Mouse (Mus musculus) forebrain, embryonic 12.5 days (tissue): Measurements from ENCODE around the gene Gm10964. TPM values are rescaled to one million over a fixed set of nuclear protein-coding genes. Genes with fewer than 3 reads are reported as not detected.
A peak's percentile ranks its signal among the peaks of the same experiment; 100 is the strongest.

Source experiments
- ATAC-seq: fragments of 200-750 bp; cut with Nextera tagmentation; 2 replicates; pipeline ENCODE4 v1.8.0; 2017; ENCODE audit warnings: moderate TSS enrichment; ENCODE audit not compliant: low FRiP score
- H3K27ac ChIP-seq: fragments of 300-500 bp; sonication (generic); 2 replicates; pipeline ENCODE4 v1.5.1; 2016; ENCODE audit warnings: mild to moderate bottlenecking
- H3K27me3 ChIP-seq: fragments of 300-500 bp; sonication (generic); 2 replicates; pipeline ENCODE4 v1.6.1; 2016; ENCODE audit warnings: mild to moderate bottlenecking
- H3K36me3 ChIP-seq: fragments of 300-500 bp; sonication (generic); replicated peaks from 2 replicates; pipeline ENCODE4 v1.6.1; 2016; ENCODE audit warnings: mild to moderate bottlenecking
- H3K4me1 ChIP-seq: fragments of 300-500 bp; sonication (generic); 2 replicates; pipeline ENCODE4 v1.6.1; 2016
- H3K4me2 ChIP-seq: fragments of 300-500 bp; sonication (generic); 2 replicates; pipeline ENCODE4 v1.6.1; 2016; ENCODE audit warnings: mild to moderate bottlenecking, moderate library complexity
- H3K4me3 ChIP-seq: fragments of 300-500 bp; sonication (generic); replicated peaks from 2 replicates; pipeline ENCODE4 v1.5.1; 2016; ENCODE audit warnings: mild to moderate bottlenecking
- H3K9ac ChIP-seq: fragments of 300-500 bp; sonication (generic); 2 replicates; pipeline ENCODE4 v1.6.1; 2016; ENCODE audit warnings: mild to moderate bottlenecking
- H3K9me3 ChIP-seq: fragments of 300-500 bp; sonication (generic); 2 replicates; pipeline ENCODE4 v1.6.1; 2016
- WGBS: fragments of 180-500 bp; shearing (Covaris S2); methylation state at CpG from one replicate; pipeline ENCODE4 v1.1.7; 2016; 5-methylcytosine and 5-hydroxymethylcytosine counted together
- polyA plus RNA-seq: library from polyadenylated mRNA; unstranded; fragments of >200 nt; fragmentation: Nextera tagmentation; extraction: Ambion mirVana; gene quantifications from 2 replicates; pipeline ENCODE4 v1.2.1, GENCODE M21; 2016

The Gm10964 gene
- polyA plus RNA-seq, 1 experiment from 2014 or later = not detected

DNA sequence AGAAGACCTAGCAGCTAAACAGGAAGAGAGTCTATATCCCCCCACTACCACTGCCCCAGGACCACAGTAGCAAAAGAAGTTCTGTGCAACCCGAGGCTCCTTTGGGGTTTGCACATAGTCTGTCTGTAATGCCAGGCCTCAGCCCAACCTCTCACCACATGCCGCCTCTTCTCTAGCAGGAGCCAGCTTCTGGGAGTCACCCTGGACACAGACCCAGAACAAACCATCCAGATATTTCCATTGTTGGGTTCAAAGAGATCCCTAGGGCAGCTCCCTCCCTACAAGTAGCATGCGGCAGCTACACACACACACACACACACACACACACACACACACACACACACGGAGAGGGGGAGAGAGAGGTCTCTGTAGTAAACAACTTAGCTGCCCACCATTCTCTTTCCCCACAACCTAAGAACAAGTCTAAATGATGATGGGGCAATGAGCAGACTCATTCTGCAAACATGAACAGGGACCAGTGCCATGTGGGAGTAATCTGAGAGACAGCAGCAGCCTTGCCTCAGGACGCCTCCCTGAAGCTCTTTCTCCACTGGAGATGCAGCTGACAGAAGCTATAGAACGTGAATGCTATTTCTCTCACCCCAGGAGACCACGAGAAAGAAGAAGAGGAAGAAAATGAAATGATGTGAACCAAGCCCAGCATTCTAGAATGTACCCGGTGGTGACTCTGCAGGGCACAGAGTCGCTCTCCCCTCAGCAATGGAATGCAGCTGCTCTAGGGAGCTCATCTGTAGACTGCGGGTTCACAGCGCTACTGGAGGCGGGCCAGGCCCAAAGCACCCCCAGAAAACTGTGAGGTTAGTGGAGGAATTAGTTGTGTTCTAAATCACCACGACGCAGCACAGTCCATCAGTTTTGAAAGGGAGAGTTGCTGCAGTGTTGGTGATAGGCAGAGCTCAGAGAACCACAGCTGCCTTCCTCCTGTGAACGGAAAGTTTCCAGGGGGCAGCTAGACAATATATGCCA lies 22.1 kb upstream of the Gm10964 start:
- ATAC-seq = no peak
- WGBS = 58% methylated on average over 14 of the region's 15 CpGs
- no peak overlapping the region for H3K27ac ChIP-seq

DNA sequence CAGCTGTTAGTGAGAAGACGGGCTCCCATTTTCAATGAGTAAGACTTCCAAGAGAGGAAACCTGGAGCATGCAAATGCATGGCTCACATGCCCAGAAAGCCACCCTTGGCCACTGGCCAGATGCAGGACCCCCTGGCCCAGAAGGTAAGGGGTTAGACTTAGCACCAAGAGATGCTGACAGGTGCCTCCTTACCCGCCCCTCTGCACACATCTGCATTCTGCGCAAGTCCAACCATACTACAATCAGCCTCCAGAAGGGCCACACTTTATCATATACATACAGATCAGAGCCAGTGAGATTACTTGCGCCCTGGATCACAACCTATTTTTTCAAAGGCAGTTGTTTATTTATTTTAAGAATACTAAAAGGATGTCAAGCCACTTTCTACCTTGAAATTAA lies 20.4 kb upstream of the Gm10964 start:
- H3K9me3 ChIP-seq = no peaks in the 10 kb centered on the region
- H3K9ac ChIP-seq = no peak overlapping the region
- no peak overlapping the region for H3K27ac ChIP-seq
- 92% methylated on average over 4 of the region's 4 CpGs for WGBS
- no peak for ATAC-seq
- no peaks in the 10 kb centered on the region for H3K36me3 ChIP-seq
- peaks cover 13% of the 10 kb centered on the region for H3K4me1 ChIP-seq
- H3K4me3 ChIP-seq = no peak overlapping the region
- no peaks in the 10 kb centered on the region; the same call in none of the 2 replicates for H3K27me3 ChIP-seq
- H3K4me2 ChIP-seq = no peak overlapping the region

More for the DNA sequence above, 22.1 kb upstream of the Gm10964 start:
- Histone ChIP-seq H3K36me3 (no peaks in the 10 kb centered on the region), H3K27me3 (no peaks in the 10 kb centered on the region; the same call in 1 of the 2 replicates), H3K4me1 (peaks cover 13% of the 10 kb centered on the region), H3K9me3 (no peaks in the 10 kb centered on the region), H3K9ac (no peak overlapping the region), H3K4me3 (no peak overlapping the region), H3K4me2 (no peak overlapping the region)

DNA sequence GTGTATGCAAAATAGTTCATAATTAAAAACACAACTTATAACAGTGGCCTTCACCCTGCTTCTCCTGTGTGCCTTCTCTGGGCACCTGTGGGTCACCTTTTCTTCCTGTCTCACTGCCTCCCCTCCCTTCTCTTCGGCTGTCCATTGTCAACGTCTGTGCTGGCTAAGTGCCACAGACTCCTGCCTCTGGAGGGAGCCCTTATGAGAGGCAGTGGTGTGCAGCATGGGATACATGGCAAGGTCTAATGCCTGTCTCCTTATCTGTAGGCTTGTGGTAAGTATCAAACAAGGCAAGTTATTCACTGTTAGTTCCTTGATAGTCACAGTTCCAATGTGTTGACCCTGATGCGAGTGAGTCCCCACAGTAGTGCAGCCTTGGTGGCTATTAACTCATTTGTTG lies 15.0 kb upstream of the Gm10964 start:
- no peaks in the 10 kb centered on the region for H3K4me1 ChIP-seq
- no peaks in the 10 kb centered on the region for H3K36me3 ChIP-seq
- ATAC-seq = no peak
- H3K4me2 ChIP-seq = no peak overlapping the region
- H3K4me3 ChIP-seq = no peak overlapping the region
- 72% methylated on average over 3 of the region's 3 CpGs for WGBS
- H3K9me3 ChIP-seq = no peaks in the 10 kb centered on the region
- no peaks in the 10 kb centered on the region; the same call in 1 of the 2 replicates for H3K27me3 ChIP-seq
- H3K27ac ChIP-seq = no peak overlapping the region
- H3K9ac ChIP-seq = no peak overlapping the region

DNA sequence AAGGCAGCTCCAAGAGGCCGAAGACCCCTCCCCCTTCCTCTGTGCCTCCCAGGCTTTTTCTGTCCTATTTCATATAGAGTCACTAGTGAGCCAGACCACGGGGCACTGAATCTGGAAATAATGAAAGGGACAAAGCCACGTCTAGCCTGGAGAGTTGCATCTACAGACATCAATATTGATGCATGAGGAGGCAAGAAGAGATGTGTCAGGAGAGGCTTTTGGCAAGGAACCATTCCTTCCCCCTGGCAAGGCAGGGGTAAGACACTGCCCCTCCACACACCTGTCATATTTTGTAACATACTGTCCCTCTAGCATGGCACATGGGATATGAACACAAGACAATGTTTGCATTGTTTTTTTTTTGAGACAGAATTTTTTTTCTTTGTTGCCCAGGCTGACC lies 12.5 kb upstream of the Gm10964 start:
- Histone ChIP-seq H3K4me1 (no peaks in the 10 kb centered on the region), H3K27me3 (no peaks in the 10 kb centered on the region; the same call in 1 of the 2 replicates), H3K27ac (no peak overlapping the region), H3K9ac (no peak overlapping the region), H3K4me3 (no peak overlapping the region), H3K36me3 (no peaks in the 10 kb centered on the region), H3K9me3 (no peaks in the 10 kb centered on the region), H3K4me2 (no peak overlapping the region)
- WGBS = 51% methylated on average over 3 of the region's 3 CpGs
- no peak for ATAC-seq

DNA sequence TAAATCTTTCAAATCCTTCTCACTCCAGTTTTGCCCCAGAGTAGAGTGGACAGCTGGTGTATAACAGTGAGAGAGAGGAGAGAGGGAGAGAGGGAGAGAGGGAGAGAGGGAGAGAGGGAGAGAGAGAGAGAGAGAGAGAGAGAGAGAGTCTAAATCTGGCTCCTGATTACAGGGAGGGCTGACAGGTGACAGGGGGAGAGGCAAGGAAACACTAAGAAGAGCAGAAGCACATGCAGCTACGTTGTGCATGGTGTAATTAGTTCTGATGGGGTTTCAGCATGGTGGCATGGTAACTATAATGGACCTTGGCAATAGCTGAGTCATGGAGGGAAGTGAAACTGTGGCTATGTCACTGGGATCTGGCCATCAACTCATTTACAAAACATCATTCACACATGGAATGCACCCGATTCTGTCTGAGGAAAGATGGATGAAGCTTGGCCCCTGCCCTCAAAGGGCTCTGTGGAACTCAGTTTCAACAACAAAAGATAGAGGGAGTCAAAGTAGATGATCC lies 11.3 kb upstream of the Gm10964 start:
- H3K4me1 ChIP-seq = peaks cover 3% of the 10 kb centered on the region
- no peak for ATAC-seq
- H3K27me3 ChIP-seq = peaks cover 4% of the 10 kb centered on the region; the same call in 1 of the 2 replicates
- no peaks in the 10 kb centered on the region for H3K9me3 ChIP-seq
- 63% methylated on average over 2 of the region's 2 CpGs for WGBS
- no peak overlapping the region for H3K4me3 ChIP-seq
- no peaks in the 10 kb centered on the region for H3K36me3 ChIP-seq
- H3K9ac ChIP-seq = no peak overlapping the region
- H3K4me2 ChIP-seq = no peak overlapping the region
- H3K27ac ChIP-seq = no peak overlapping the region

DNA sequence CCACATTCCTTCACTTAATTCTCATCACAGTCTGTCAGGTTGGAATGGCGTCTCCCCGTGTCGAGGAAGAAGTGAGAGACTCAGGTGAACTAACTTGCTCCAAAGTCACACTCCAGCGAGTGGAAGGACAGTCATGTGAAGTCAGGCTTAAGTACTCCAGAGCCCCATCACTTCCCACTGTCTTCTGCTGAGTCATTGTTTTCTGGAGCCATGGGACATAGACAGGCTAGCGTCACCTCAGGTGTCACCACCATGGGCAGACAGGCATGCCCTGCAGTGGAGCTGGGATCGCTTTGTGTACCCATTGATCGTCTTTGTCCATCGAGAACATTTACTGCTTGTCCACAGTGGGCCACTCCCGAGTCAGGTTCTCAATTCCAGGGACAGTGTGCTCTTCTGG lies 9.3 kb upstream of the Gm10964 start:
- Histone ChIP-seq H3K27ac (no peak overlapping the region), H3K4me2 (no peak overlapping the region), H3K9me3 (no peaks in the 10 kb centered on the region), H3K36me3 (no peaks in the 10 kb centered on the region), H3K9ac (no peak overlapping the region), H3K27me3 (peaks cover 4% of the 10 kb centered on the region; the same call in 1 of the 2 replicates), H3K4me1 (peaks cover 23% of the 10 kb centered on the region), H3K4me3 (no peak overlapping the region)
- 90% methylated on average over 9 of the region's 9 CpGs for WGBS
- no peak for ATAC-seq

DNA sequence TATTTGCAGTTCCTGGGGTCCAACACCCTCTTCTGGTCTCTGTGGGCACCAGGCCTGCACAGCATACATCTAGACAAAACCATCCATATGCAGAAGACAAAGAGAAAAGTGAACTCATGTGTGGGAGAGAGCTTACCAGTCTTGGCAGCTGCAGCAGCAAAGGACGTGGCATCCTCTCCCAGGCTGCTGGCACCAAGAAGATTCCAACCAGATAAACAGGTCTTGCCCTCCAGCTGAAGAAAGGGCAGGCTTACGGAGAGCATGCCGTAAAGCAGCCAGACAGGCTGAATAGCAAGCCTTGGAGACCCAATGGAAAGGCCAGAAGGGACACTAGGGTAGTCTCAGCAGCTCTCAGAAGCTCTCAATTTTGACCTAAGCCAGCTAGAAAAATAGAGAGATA lies 7.0 kb upstream of the Gm10964 start:
- Histone ChIP-seq H3K4me2 (no peak overlapping the region), H3K36me3 (no peaks in the 10 kb centered on the region), H3K27ac (no peak overlapping the region), H3K4me3 (no peak overlapping the region), H3K9ac (no peak overlapping the region), H3K9me3 (no peaks in the 10 kb centered on the region), H3K27me3 (peaks cover 10% of the 10 kb centered on the region), H3K4me1 (peaks cover 46% of the 10 kb centered on the region)
- 89% methylated on average over 3 of the region's 3 CpGs for WGBS
- ATAC-seq = no peak

DNA sequence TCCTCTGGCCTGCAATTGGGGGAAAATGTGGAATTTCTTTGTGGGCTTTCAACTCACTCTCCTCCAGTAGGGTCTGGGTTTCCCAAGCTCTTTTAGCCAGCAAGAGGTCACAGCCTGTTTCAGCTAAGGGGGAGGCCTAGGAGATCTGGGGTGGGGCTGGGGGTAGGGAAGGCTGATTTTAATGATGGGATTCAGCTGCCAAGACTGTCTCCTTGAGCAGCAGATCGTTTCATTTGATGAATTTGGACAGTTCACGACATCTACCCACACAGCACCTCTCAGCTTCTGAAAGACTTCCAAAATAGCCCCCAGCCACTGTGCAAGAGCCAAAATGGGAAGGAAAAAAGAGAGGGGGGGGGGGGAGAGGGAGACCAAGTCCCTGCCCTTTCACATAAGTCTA lies 6.0 kb upstream of the Gm10964 start:
- ATAC-seq = no peak
- WGBS = 28% methylated on average over 2 of the region's 2 CpGs
- Histone ChIP-seq H3K4me1 (peaks cover 56% of the 10 kb centered on the region), H3K27me3 (peaks cover 10% of the 10 kb centered on the region), H3K4me2 (no peak overlapping the region), H3K9ac (no peak overlapping the region), H3K4me3 (no peak overlapping the region), H3K9me3 (no peaks in the 10 kb centered on the region), H3K27ac (no peak overlapping the region), H3K36me3 (no peaks in the 10 kb centered on the region)

DNA sequence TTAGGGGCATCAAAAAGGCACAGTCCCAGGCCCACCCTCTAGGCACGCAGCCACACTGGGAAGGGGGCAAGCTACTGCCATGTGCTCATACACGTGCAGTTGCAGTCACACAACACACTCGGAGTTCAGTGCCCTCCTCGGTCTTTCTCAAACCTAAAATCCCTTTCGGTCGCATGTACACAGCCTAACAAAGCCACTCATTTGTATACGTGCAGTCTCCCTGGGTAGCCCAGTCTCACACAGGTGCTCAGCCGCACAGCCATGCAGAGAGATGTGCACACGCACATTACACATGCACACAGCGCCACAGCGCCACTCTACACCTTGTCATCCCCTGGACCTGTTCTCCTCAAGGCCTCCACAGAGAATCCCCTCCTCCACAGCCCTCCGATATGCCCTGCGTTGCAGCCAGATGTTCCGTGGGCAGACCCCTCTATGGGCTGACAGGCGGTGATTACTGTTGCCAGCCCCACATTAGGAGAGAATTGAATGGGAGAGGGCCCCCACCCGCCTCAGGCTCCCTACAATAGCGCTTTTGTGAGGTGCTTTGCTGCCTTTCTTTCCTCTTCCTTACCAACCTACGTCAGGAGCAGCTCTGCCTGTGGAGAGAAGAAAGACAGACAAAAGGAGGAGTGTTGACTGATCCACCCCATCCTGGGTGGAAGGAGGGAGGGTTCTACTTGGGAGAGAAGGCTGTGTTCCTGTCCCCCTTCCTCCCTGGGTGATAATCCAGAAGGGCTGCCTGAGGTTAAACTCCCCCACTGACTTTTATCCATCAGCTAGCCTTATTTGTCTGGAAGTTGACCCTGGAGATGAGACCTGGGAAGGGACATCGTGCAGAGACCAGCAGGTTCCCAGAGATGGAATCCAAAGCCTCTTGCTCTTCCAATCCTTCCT lies 5.1 kb upstream of the Gm10964 start:
- WGBS = 6% methylated on average over 18 of the region's 19 CpGs
- ATAC-seq = peak; percentile 63

DNA sequence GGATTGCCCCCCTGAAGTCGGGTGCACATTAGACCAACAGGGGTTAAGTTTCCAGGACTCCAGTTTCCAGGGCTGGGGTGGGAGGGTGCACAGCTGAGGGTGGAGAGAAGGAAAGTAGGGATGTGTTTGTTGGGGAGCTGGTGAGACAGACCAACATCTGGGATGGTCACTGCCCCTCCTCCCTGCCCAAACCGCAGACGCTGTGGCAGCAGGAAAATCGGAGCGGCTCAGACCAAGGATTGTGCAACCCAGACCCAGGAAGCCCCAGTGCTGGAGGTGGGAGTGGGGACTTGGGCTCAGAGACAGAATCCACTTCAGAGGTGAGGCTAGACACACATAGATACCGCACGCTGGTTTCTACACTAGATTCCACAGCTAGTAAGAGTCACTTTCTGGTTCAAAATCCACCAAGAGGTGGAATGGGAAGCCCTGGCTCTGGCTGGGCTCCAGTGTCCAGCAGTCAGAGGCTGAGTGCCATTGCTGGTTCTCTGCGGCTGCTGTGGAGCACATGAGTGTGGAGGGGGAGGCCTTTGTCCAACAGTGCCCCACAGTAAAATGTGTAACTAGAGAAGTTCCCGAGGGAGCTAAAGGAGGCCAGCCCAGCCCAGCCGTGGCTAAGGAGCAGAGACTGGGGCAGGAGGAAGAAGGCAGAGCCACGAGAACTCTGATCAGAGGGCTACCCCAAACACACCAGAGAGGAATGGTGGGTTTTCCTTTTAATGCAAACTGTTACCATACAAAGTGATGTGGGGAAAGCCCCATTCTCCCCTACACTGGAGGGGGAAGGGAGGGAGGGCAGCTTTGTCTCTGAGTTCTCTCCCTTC lies 4.3 kb upstream of the Gm10964 start:
- ATAC-seq = peak; percentile 8; the same call in 1 of the 2 replicates
- 9% methylated on average over 11 of the region's 11 CpGs for WGBS

More for the DNA sequence above, 5.1 kb upstream of the Gm10964 start:
- peaks cover 10% of the 10 kb centered on the region for H3K27me3 ChIP-seq
- H3K9ac ChIP-seq = peak overlapping the region; percentile 29
- no peaks in the 10 kb centered on the region for H3K9me3 ChIP-seq
- no peaks in the 10 kb centered on the region for H3K36me3 ChIP-seq
- peaks cover 59% of the 10 kb centered on the region for H3K4me1 ChIP-seq
- H3K4me3 ChIP-seq = peak overlapping the region; percentile 11; the same call in 1 of the 2 replicates
- H3K27ac ChIP-seq = peak overlapping the region; percentile 65
- peak overlapping the region; percentile 50 for H3K4me2 ChIP-seq

More for the DNA sequence above, 4.3 kb upstream of the Gm10964 start:
- Histone ChIP-seq H3K4me3 (no peak overlapping the region), H3K27me3 (peaks cover 10% of the 10 kb centered on the region), H3K36me3 (no peaks in the 10 kb centered on the region), H3K4me1 (peaks cover 59% of the 10 kb centered on the region), H3K4me2 (peak overlapping the region; percentile 50), H3K27ac (peak overlapping the region; percentile 65), H3K9me3 (no peaks in the 10 kb centered on the region), H3K9ac (peak overlapping the region; percentile 18; the same call in 1 of the 2 replicates)
